Mouse (Mus musculus): ENCODE data around the gene Olfr1265.

The Olfr1265 gene

DNA sequence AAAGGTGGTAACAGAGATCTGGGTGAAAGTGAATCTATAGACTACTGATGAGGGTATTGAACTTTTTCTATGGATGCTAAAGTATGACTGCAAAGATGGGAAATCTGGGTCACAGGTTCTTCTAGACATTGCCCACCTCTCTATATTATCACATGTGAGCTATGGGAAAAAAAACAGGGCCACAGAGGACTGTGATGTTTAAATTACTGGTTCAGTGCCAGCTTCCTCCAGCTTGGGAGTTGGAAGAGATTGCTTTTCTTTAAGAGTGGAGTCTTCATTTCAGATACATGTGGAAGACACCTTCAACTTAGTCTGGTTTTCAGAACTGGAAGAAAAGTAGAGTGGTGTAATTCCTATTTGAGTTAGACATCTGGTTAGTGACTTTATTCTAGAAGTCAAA lies at the start of gene Olfr1265:
Gene Olfr1265 (plus strand): TSS at position 301 of the 400 bp plus-strand sequence.
- DNase-seq (ENCODE audit: low read depth, low spot score) = no peak

DNA sequence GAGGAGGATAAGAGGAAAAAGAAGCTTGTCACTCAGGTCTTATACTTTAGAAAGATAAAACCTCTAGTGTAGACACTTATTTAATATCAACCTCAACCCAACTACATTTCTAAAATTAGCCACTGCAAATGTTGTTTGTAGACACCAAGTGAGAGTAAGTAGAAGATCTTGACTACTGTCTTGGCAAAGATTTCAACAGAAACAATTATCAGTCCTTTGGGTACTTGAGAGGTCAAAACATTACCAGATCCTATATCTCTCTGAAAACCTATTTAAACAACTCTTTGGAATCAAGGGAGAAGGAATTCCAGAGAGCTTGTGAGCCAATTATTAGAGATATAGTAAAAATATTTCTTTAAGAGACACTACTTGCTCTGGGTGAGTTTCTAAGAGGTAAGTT lies 44.2 kb upstream of the Olfr1265 start, which contains the start of gene Olfr1261:
Gene Olfr1261 (plus strand): TSS at position 301 of the 400 bp plus-strand sequence.
- DNase-seq (ENCODE audit: low read depth, low spot score) = no peak

DNA sequence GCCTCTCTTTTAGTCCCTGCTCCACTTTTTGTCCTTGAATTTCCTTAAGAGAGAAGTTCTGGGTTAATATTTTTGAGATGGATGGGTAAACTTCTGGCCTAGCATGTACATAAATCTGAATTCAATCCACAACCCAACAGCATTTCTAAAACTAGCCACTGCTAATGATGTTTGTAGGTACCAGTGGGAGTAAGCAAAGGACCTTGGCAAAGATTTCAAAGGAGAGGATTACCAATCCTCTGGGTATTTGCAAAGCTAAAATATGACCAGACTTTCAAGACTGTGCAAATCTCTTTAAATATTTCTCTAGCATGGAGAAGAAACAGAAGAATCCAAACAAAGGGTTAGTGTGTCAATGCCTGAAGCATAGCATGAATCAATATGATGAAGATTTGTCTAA lies 35.3 kb upstream of the Olfr1265 start, which contains the start of gene Olfr1262:
Gene Olfr1262 (plus strand): TSS at position 301 of the 400 bp plus-strand sequence.
- no peak for DNase-seq (ENCODE audit: low read depth, low spot score)

DNA sequence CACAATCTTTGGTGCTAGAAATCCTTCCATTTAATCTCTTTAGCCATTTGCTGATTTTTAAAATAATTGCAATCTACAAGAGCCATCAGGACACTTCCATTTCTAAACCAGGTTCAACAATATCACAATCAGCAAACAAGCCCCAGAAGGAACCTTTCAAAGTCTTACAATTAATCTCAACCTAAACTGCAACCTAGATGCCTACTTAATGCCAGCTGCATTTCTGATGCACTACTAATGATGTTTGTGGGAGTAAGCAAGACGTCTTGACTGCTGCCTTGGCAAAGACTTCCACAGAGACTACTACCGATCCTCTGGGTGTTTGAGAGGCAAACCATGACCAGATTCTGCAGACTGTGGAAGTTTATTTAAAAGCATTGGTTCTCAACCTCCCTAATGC lies 23.3 kb upstream of the Olfr1265 start, which contains the start of gene Olfr1263:
Gene Olfr1263 (plus strand): TSS at position 301 of the 400 bp plus-strand sequence.
- DNase-seq (ENCODE audit: low read depth, low spot score) = no peak

DNA sequence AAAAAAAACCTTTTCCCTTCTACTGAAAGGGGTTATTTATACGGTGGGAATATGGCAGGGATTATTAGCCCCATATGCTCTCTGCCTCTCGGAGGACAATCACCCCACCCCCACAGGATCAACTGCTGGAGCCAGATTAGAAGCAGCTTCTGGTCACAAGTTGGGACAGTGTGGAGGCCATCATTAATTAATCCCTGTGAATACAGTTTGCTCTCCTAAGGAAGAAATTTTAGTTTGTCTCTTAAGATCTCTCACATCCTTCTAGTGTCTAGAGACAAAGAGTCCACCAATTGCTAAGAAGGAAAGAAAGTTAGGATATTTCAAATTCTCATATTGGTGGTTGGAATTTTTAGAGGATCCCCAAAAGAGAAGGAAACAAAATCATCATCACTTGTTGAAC lies 9.7 kb upstream of the Olfr1265 start, which contains the start of gene Olfr1264:
Gene Olfr1264 (minus strand): TSS at position 101 of the 400 bp plus-strand sequence.
- DNase-seq (ENCODE audit: low read depth, low spot score) = no peak

DNA sequence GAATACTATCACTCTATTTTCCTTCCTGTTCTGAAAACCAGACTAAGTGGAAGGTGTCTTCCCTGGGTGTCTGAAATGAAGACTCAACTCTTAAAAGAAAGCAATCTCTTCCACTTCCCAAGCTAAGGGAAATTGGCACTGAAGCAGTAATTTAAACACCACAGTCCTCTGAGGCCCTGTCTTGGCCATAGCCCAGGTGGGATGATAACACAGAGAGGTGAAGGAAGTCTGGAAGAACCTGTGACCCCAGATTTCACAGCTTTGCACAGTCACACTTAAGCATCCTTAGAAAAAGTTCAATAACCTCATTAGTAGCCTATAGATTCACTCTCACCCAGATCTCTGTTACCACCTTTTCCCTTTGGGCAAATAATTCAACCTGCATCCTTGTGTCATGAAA lies 28.4 kb downstream of the Olfr1265 start, which contains the start of gene Olfr140:
Gene Olfr140 (minus strand): TSS at position 101 of the 400 bp plus-strand sequence.
- no peak for DNase-seq (ENCODE audit: low read depth, low spot score)

DNA sequence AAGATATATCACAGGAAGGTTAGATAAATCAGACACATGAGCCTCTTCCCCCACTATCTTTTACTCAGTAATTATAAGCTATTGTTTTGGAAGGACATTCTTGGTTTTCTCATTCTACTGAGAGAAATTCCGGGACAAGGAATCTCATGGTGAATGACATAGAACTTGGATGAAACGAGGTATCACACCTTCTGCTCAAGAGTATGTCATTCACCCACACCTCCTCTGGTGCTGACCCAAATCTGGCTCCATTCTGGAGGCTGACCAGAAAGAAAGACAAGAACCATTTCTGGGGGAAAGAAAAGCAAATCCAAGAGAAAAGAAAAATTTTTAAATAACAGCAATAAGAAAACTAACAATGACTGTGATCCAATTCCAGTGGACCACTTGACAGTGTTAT lies 34.9 kb downstream of the Olfr1265 start:
- no peak for DNase-seq (ENCODE audit: low read depth, low spot score)

All from skeletal muscle tissue, adult 2 months (tissue).